Mouse (Mus musculus) ES-Bruce4 (cell line): ENCODE results near the gene Dcaf5. TPM values are rescaled to one million over a fixed set of nuclear protein-coding genes. Genes with fewer than 3 reads are reported as not detected.
"Not testable (repeated sequence)": the region's sequence is repeated elsewhere in the genome, so short reads cannot be mapped to it uniquely, and the experiment has no call there.

Experiments
- H3K27ac ChIP-seq: 2 replicates; pipeline ENCODE4 v1.5.1; 2012; ENCODE audit warnings: low read length, inconsistent platforms; ENCODE audit not compliant: insufficient read depth
- H3K27me3 ChIP-seq: 2 replicates; pipeline ENCODE4 v1.6.1; 2012; ENCODE audit warnings: mild to moderate bottlenecking, low read length, inconsistent platforms; ENCODE audit not compliant: control insufficient read depth, poor library complexity, insufficient read depth, severe bottlenecking
- H3K36me3 ChIP-seq: 2 replicates; pipeline ENCODE4 v1.6.1; 2012; ENCODE audit warnings: inconsistent platforms, mild to moderate bottlenecking, low read length, moderate library complexity; ENCODE audit not compliant: control insufficient read depth, poor library complexity, insufficient read depth, severe bottlenecking
- H3K4me1 ChIP-seq: one replicate; pipeline ENCODE4 v1.8.1; 2011; ENCODE audit warnings: low read length; ENCODE audit not compliant: control insufficient read depth, insufficient read depth
- H3K4me3 ChIP-seq: 2 replicates; pipeline ENCODE4 v1.5.1; 2011; ENCODE audit warnings: low read depth, mild to moderate bottlenecking, low read length
- H3K9ac ChIP-seq: 2 replicates; pipeline ENCODE4 v1.6.1; 2012; ENCODE audit warnings: low read depth, mild to moderate bottlenecking, inconsistent platforms; ENCODE audit not compliant: poor library complexity, severe bottlenecking
- H3K9me3 ChIP-seq: replicated peaks from 2 replicates; pipeline ENCODE4 v1.6.1; 2012; ENCODE audit warnings: mild to moderate bottlenecking, low read length, inconsistent platforms; ENCODE audit not compliant: control insufficient read depth, poor library complexity, insufficient read depth, severe bottlenecking
- CTCF ChIP-seq: IDR thresholded peaks from one replicate; pipeline ENCODE4 v1.8.1; 2011; ENCODE audit warnings: low read depth, low read length
- EP300 ChIP-seq: IDR thresholded peaks from 2 replicates; pipeline ENCODE4 v1.6.1; 2011; ENCODE audit warnings: low read depth, low read length; ENCODE audit not compliant: insufficient read depth
- POLR2A ChIP-seq: IDR thresholded peaks from one replicate; pipeline ENCODE4 v1.8.1; 2011; ENCODE audit warnings: low read length; ENCODE audit not compliant: insufficient read depth
- polyA plus RNA-seq: library from polyadenylated mRNA; stranded (reverse); fragments of >200 nt; gene quantifications from 2 replicates; pipeline ENCODE4 v1.2.4, GENCODE M21; 2011; ENCODE audit warnings: low read depth; ENCODE audit not compliant: missing spikeins, insufficient read depth, insufficient read length

Dcaf5 gene
- polyA plus RNA-seq, 1 experiment: 10.2 TPM

GRCm38 (mm10) chr12:80463666-80464269 lies 27.4 kb upstream of the Dcaf5 start:
- peak overlapping the region; percentile 73 for H3K9ac ChIP-seq
- no peaks in the 10 kb centered on the region for H3K27me3 ChIP-seq
- peak overlapping the region; percentile 91 for H3K4me3 ChIP-seq
- no peak for TF ChIP-seq CTCF
- no peak overlapping the region for H3K27ac ChIP-seq
- H3K4me1 ChIP-seq: no peaks in the 10 kb centered on the region
- no peaks in the 10 kb centered on the region for H3K36me3 ChIP-seq
- H3K9me3 ChIP-seq: no peaks in the 10 kb centered on the region

GRCm38 (mm10) chr12:80462942-80463651 lies 26.7 kb upstream of the Dcaf5 start, which contains the start of gene Exd2:
TSS of gene Exd2 (plus strand) at chr12:80463095.
- Histone ChIP-seq H3K36me3 (no peaks in the 10 kb centered on the region), H3K4me1 (no peaks in the 10 kb centered on the region), H3K9ac (peak within 1 kb of the TSS; percentile 73), H3K9me3 (no peaks in the 10 kb centered on the region), H3K27me3 (no peaks in the 10 kb centered on the region), H3K27ac (peak within 1 kb of the TSS; percentile 80), H3K4me3 (peak within 1 kb of the TSS; percentile 91)
- TF ChIP-seq CTCF: no peak
- no peak for TF ChIP-seq EP300
- no peak for TF ChIP-seq POLR2A

GRCm38 (mm10) chr12:80462292-80462896 lies 26.0 kb upstream of the Dcaf5 start:
- Histone ChIP-seq H3K9ac (peak overlapping the region; percentile 73), H3K27ac (peak overlapping the region; percentile 80; the same call in 1 of the 2 replicates)
- H3K27me3 ChIP-seq, H3K4me3 ChIP-seq, H3K4me1 ChIP-seq, H3K36me3 ChIP-seq, H3K9me3 ChIP-seq: not testable (repeated sequence)

- H3K36me3 ChIP-seq: no peaks in the 10 kb centered on the region
- no peak overlapping the region for H3K9ac ChIP-seq
- H3K4me3 ChIP-seq: no peak overlapping the region
- no peaks in the 10 kb centered on the region for H3K4me1 ChIP-seq
- H3K9me3 ChIP-seq: no peaks in the 10 kb centered on the region
- TF ChIP-seq EP300: no peak
- H3K27ac ChIP-seq: no peak overlapping the region
- H3K27me3 ChIP-seq: no peaks in the 10 kb centered on the region
These were observed 21.6 kb upstream of the Dcaf5 start for GRCm38 (mm10) chr12:80458033-80458432.

GRCm38 (mm10) chr12:80453506-80453905 lies 17.1 kb upstream of the Dcaf5 start:
- Histone ChIP-seq H3K36me3 (no peaks in the 10 kb centered on the region), H3K4me3 (no peak overlapping the region), H3K27me3 (no peaks in the 10 kb centered on the region), H3K9me3 (no peaks in the 10 kb centered on the region), H3K4me1 (no peaks in the 10 kb centered on the region), H3K27ac (no peak overlapping the region), H3K9ac (no peak overlapping the region)
- TF ChIP-seq CTCF: no peak

DNA sequence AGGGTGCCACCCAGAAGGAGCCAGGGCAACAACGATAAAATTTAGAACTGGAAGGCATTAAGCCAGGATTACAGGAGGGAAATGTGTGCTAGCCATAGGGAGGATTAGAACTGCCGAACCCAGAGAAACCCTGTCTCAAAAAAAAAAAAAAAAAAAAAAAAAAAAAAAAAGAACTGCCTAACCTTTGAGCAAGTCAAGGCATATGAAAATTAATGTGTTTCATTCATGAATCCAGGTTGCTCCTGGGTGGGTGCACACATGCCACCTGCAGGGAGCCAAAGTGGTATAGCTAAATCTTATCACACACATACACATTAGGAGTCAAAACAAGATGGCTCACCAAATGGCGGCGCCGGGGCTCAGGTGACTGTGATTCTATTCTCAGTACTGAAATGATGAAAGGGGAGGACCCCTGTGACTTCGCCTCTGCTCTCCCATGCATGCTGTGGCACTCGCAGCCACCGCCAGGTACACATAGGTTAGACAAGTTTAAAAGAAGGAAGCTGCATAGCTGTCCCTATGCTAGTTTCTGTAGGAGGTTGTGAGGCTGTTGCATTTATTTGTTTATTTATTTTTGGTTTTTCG lies 8.2 kb upstream of the Dcaf5 start:
- Histone ChIP-seq H3K9ac (no peak overlapping the region), H3K36me3 (no peaks in the 10 kb centered on the region), H3K27me3 (no peaks in the 10 kb centered on the region), H3K27ac (no peak overlapping the region), H3K9me3 (no peaks in the 10 kb centered on the region), H3K4me3 (no peak overlapping the region), H3K4me1 (no peaks in the 10 kb centered on the region)
- TF ChIP-seq EP300 (no peak), POLR2A (no peak), CTCF (no peak)
